Mouse (Mus musculus) heart, postnatal 0 days (tissue): ENCODE results near the gene Gsx2.

Source experiments
- CTCF ChIP-seq: IDR thresholded peaks from 2 replicates; pipeline ENCODE4 v1.5.1; 2016; ENCODE audit warnings: antibody characterized with exemption, control low read depth, low read depth
- EP300 ChIP-seq: IDR thresholded peaks from 2 replicates; pipeline ENCODE4 v1.6.1; 2016; ENCODE audit warnings: antibody characterized with exemption, low read depth

GRCm38 (mm10) chr5:75070132-75070531 lies 5.3 kb upstream of the Gsx2 start:
- no peak for TF ChIP-seq EP300
- no peak for TF ChIP-seq CTCF
